Mouse (Mus musculus) cerebellum, adult (tissue): ENCODE data around the gene Tmem256.

Experiments used
- ATAC-seq: cut with Nextera tagmentation; 2 replicates; pipeline ENCODE4 v1.9.2; 2017; ENCODE audit warnings: mild to moderate bottlenecking, moderate library complexity, mixed read lengths; ENCODE audit not compliant: insufficient number of reproducible peaks, low FRiP score, low TSS enrichment

Gene Tmem256

GRCm38 (mm10) chr11:69881787-69882670 is 43.7 kb downstream of the Tmem256 start:
- no peak for ATAC-seq

- no peak for ATAC-seq
Observed at GRCm38 (mm10) chr11:69883066-69883465, 44.8 kb downstream of the Tmem256 start.

GRCm38 (mm10) chr11:69883527-69884151 is 45.3 kb downstream of the Tmem256 start:
- ATAC-seq = no peak

- no peak for ATAC-seq
Observed at GRCm38 (mm10) chr11:69884240-69884639, 45.9 kb downstream of the Tmem256 start.

GRCm38 (mm10) chr11:69884663-69885062 is 46.3 kb downstream of the Tmem256 start:
- ATAC-seq = no peak

GRCm38 (mm10) chr11:69886907-69887635 is 48.8 kb downstream of the Tmem256 start:
- no peak for ATAC-seq
